Mouse (Mus musculus) lung, postnatal 10 days (tissue): ENCODE data around the gene Bard1.

Experiments used
- DNase-seq: peaks from one replicate; pipeline ENCODE4 v3.0.0; 2021

Bard1 gene

DNA sequence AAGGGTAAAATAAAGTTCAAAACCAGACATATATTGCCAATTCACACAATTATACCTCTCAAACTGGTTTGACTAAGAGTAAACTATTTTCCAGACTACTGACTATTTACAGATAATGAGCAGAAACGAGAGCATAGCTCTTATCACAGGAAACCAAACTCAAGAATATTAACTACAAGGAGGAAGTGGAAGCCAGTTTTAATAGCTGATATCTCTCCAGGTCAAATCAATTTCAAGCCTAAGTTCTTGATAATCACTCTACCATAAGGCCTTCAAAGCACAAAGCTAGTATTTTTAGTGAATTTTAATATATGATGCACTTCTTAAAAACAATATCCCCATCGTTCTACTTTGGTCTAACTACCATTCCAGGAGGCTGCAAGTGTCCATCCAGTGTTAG is 57.8 kb downstream of the Bard1 start:
- DNase-seq, result no peak

- no peak for DNase-seq
Observed at GRCm38 (mm10) chr1:71043951-71044350, 59.0 kb downstream of the Bard1 start.

DNA sequence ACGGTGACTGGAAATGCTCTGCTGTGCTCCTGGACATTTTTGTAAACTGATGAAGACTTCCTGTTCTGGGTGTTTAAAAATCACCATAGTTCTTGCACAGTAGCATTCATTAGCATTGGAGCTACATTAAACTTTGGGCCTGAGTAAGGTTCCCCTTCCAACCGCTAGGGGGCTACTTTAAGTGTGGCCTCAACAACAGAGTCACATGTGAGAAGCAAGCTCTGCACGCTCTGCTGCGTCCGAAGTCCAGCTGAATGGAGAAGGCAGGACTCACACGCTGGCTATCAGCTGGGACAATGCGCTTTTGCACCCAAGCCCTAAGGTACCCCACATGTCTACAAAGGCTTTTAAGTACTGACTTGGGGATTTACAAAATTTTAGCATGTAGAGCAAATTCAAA is 65.9 kb downstream of the Bard1 start:
- DNase-seq, result peak; percentile 9

DNA sequence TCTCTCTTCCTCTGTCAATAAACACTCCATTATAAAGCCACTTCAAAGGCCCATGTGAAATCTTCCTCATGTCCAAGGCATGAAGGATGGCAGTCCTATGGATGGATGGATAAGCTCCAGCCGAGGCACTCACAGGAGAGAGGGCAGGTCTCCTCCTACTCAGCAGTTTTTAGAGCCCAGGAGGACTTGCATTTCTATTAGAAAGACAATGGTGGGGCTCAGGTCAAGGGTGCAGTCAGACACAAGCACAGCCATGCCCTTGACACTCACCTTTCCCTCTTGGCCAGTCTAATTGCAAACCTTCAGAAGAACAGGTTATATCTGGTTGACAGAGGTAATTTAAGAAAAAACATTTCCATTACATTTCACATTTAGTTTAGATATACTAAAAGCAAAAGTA is 67.4 kb downstream of the Bard1 start:
- no peak for DNase-seq

DNA sequence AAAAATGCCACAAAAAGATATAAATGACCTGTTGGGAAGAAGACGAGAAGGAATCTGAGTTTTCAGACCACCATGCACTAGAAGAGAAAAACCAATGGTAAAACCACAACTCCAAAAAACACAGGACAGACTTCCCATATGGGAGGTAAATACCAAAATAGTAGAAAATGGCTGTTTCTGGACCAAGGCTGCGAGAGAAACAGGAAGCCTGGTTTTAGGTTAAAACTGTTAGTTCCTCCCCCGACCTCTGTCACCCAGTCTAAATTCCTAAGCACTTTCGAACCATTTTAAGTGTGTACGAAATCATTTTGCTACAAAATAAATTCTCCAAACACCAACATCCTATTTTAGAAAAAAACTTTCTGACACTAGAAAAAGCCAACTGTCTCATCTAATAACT is 80.2 kb downstream of the Bard1 start:
- DNase-seq, result no peak

DNA sequence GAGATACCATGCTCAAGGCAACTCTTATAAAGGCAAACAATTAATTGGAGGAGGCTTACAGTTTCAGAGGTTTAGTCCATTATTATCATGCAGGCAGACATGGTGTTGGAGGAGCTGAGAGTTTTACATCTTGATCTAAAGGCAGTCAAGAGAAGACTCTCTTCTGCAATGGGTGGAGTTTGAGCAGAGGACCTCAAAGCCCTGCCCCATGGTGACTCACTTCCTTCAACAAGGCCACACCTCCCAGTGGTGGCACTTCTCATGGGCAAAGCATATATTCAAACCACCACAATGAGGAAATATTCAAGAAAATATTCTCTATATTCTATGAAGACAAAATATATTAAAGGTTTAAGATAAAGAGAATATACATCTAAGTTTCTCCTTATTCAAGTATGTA is 88.6 kb downstream of the Bard1 start:
- DNase-seq, result no peak

GRCm38 (mm10) chr1:71005998-71006397 is 96.9 kb downstream of the Bard1 start:
- no peak for DNase-seq

DNA sequence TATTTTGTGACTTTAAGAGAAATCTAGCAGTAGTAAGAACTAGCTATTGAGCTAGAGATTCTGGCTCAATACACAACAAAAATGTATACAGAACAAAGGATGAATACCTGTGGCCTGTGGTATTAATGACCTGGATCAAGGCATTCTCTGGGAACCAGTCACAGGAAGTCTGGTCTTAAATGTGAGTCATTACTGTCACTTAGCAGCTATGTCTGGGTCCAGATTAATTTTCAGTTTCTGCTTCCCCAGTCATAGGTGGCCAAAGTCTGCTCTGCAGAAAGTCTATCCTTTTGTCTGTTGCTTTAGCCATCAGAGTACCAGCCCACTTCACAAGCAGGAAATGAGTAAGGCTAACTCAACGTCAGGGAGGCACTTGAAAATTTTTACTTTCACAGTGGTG is 98.8 kb downstream of the Bard1 start:
- no peak for DNase-seq

- DNase-seq, result no peak
Observed at GRCm38 (mm10) chr1:71003741-71004140, 99.2 kb downstream of the Bard1 start.

DNA sequence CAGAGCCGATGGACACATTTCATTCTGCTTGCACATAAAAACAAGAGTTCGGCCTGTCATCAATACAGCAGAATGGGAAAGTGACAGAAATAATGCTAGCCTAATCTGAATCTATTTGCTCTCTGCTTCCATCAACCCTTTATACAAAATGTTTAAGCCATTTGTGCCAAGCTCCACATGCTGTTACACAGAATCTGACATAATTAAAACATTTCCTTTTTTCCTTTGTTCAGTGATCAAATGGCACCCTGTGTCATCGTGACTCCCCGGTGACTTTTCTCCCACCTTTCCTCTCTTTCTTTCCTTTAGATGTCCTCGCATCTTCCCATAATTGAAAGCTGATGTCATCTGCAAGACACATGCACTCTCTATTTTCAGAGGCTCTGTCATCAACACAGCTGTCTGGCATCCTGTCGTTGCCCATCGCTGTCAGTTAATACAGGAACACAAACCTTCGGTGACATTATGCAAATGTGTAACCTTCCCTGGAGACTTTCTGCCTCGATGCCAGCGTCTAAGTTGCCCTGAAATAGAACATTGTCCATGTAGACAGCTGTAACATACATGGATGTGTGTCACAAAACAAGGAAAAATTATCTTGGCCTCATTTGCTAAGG is 105.5 kb downstream of the Bard1 start:
- peak; percentile 3 for DNase-seq

GRCm38 (mm10) chr1:70996766-70997165 is 106.2 kb downstream of the Bard1 start:
- peak; percentile 53 for DNase-seq
